Mouse (Mus musculus): ENCODE measurements around the gene Slc12a4. TPM values are rescaled to one million over a fixed set of nuclear protein-coding genes. Genes with fewer than 3 reads are reported as not detected.
A peak's percentile ranks its signal among the peaks of the same experiment; 100 is the strongest.

Gene Slc12a4
- polyA plus RNA-seq, 1 experiment, result 5.8 TPM

- Histone ChIP-seq H3K4me3 (ENCODE audit: insufficient read depth, low read depth, low read length) (no peak overlapping the region), H3K4me1 (ENCODE audit: control insufficient read depth, insufficient read depth, insufficient read length, low read length) (peaks cover 13% of the 10 kb centered on the region; the same call in 1 of the 2 replicates), H3K27ac (replicated peaks; ENCODE audit: low read depth, low read length) (no peak overlapping the region)
Observed at GRCm38 (mm10) chr8:105957813-105958212, 8.1 kb downstream of the Slc12a4 start.

DNA sequence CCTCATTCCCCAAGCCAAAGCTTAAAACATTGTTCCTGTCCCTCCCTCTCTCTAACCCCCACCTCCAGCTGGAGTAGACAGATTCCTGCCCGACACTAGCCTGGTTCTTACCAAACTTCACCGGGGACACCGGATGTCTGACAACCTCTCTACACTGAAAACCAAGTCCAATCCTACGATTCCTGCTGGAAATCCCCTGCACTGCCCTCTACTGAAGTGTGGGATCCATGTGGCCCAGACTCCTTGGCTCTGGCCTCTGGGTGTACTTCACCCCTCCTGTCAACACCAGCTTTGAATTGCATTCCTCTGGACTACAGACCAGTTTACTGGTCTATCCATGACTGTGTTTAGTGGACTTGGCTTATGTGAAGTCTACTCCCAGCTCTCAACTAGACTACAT is 9.3 kb downstream of the Slc12a4 start:
- Histone ChIP-seq H3K4me1 (ENCODE audit: control insufficient read depth, insufficient read depth, insufficient read length, low read length) (peaks cover 13% of the 10 kb centered on the region; the same call in 1 of the 2 replicates), H3K4me3 (ENCODE audit: insufficient read depth, low read depth, low read length) (no peak overlapping the region), H3K27ac (replicated peaks; ENCODE audit: low read depth, low read length) (no peak overlapping the region)

GRCm38 (mm10) chr8:105951057-105951659 is 14.7 kb downstream of the Slc12a4 start:
- no peaks in the 10 kb centered on the region for H3K4me1 ChIP-seq (ENCODE audit: control insufficient read depth, insufficient read depth, insufficient read length, low read length)
- no peak overlapping the region for H3K4me3 ChIP-seq (ENCODE audit: insufficient read depth, low read depth, low read length)
- H3K27ac ChIP-seq (replicated peaks; ENCODE audit: low read depth, low read length), result no peak overlapping the region

- Histone ChIP-seq H3K4me1 (ENCODE audit: control insufficient read depth, insufficient read depth, insufficient read length, low read length) (no peaks in the 10 kb centered on the region), H3K4me3 (ENCODE audit: insufficient read depth, low read depth, low read length) (no peak overlapping the region), H3K27ac (replicated peaks; ENCODE audit: low read depth, low read length) (no peak overlapping the region)
Observed at GRCm38 (mm10) chr8:105949350-105949749, 16.5 kb downstream of the Slc12a4 start.

GRCm38 (mm10) chr8:105943321-105943739 is 22.6 kb downstream of the Slc12a4 start, which contains the start of gene Lcat:
TSS of gene Lcat (minus strand) at chr8:105943382.
- Histone ChIP-seq H3K27ac (replicated peaks; ENCODE audit: low read depth, low read length) (no peak within 1 kb of the TSS), H3K4me1 (ENCODE audit: control insufficient read depth, insufficient read depth, insufficient read length, low read length) (no peaks in the 10 kb centered on the region), H3K4me3 (ENCODE audit: insufficient read depth, low read depth, low read length) (no peak within 1 kb of the TSS)

DNA sequence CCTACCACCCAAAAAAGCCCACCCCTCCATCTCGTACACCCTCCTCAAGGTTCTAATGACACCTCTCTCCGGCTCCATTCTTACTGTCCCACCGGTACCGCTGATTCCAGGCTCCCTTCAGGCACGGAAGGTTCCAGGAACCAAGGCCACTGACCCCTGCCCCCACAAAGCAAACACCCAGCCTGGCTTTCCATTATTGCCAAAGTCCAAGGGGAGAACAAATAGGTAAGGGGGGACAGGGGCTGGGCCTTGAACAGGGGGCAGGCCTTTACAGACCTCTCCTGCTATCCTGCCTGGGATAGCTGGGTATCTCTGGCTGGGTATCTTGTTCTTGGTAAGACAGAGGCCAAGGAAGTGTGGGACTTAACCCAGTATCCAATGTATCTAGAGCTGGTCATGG is 23.4 kb downstream of the Slc12a4 start:
- Histone ChIP-seq H3K4me3 (ENCODE audit: insufficient read depth, low read depth, low read length) (no peak overlapping the region), H3K4me1 (ENCODE audit: control insufficient read depth, insufficient read depth, insufficient read length, low read length) (no peaks in the 10 kb centered on the region), H3K27ac (replicated peaks; ENCODE audit: low read depth, low read length) (no peak overlapping the region)

DNA sequence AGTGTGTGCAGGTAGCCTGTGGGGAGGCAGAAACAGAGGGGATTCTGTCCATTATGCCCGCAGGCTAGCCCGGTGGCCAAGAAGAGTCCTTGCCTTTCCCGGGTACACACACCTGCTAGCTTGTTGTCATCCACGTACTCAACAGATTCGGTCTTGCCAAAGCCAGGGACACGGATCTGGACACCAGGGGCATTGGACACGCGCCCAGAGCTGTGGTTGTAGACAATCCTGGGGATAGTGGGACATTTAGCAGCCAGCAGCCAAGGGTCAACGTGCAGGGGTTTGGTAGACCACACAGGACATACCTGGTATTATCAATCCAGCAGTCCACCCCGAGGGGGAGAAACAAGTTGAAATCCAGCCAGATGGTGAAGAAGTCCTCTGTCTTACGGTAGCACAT is 23.9 kb downstream of the Slc12a4 start:
- Histone ChIP-seq H3K27ac (replicated peaks; ENCODE audit: low read depth, low read length) (no peak overlapping the region), H3K4me3 (ENCODE audit: insufficient read depth, low read depth, low read length) (no peak overlapping the region), H3K4me1 (ENCODE audit: control insufficient read depth, insufficient read depth, insufficient read length, low read length) (no peaks in the 10 kb centered on the region)

GRCm38 (mm10) chr8:105938306-105938669 is 27.6 kb downstream of the Slc12a4 start, which contains the start of gene Psmb10:
TSS of gene Psmb10 (minus strand) at chr8:105938444.
- Histone ChIP-seq H3K27ac (replicated peaks; ENCODE audit: low read depth, low read length) (peak within 1 kb of the TSS; percentile 87), H3K4me3 (ENCODE audit: insufficient read depth, low read depth, low read length) (peak within 1 kb of the TSS; percentile 80), H3K4me1 (ENCODE audit: control insufficient read depth, insufficient read depth, insufficient read length, low read length) (no peaks in the 10 kb centered on the region; the same call in 1 of the 2 replicates)

- Histone ChIP-seq H3K4me3 (ENCODE audit: insufficient read depth, low read depth, low read length) (peak overlapping the region; percentile 80), H3K27ac (replicated peaks; ENCODE audit: low read depth, low read length) (peak overlapping the region; percentile 87), H3K4me1 (ENCODE audit: control insufficient read depth, insufficient read depth, insufficient read length, low read length) (no peaks in the 10 kb centered on the region; the same call in 1 of the 2 replicates)
Observed at GRCm38 (mm10) chr8:105937496-105938305, 28.2 kb downstream of the Slc12a4 start.

DNA sequence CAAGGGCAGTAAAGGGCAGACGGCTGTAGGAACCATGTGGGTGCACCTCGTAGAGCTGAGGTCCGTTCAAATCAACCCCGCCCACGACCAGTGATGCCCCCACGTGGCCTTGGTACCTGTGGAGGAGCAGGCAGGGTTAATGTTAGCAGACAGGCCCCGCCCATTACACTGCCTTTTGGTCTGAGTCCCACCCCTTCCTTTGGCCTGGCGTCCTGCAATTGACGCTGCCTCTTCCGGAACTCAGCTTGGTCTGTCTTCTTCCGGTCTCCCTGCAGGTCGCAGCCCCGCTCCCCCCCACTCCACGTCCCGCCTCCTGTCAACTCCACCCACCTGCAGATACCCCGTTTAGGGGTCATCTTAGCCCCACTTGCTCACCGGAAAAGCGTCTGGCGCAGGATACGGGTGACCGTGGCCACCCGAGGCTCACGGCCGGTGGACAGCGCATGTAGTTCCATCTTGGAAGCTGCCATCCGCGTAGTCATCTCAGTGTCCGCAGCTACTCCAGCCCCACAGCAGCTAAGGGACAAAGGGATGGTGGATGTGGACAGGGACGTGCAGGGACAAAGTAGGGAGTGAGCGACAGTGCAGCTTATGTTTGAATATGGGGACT is 28.9 kb downstream of the Slc12a4 start:
- H3K4me1 ChIP-seq (ENCODE audit: control insufficient read depth, insufficient read depth, insufficient read length, low read length), result no peaks in the 10 kb centered on the region; the same call in 1 of the 2 replicates
- H3K4me3 ChIP-seq (ENCODE audit: insufficient read depth, low read depth, low read length), result peak overlapping the region; percentile 80
- H3K27ac ChIP-seq (replicated peaks; ENCODE audit: low read depth, low read length), result peak overlapping the region; percentile 87

GRCm38 (mm10) chr8:105935863-105936603 is 29.9 kb downstream of the Slc12a4 start:
- Histone ChIP-seq H3K4me3 (ENCODE audit: insufficient read depth, low read depth, low read length) (peak overlapping the region; percentile 48; the same call in 1 of the 2 replicates), H3K4me1 (ENCODE audit: control insufficient read depth, insufficient read depth, insufficient read length, low read length) (no peaks in the 10 kb centered on the region; the same call in 1 of the 2 replicates), H3K27ac (replicated peaks; ENCODE audit: low read depth, low read length) (peak overlapping the region; percentile 20; the same call in 1 of the 2 replicates)

DNA sequence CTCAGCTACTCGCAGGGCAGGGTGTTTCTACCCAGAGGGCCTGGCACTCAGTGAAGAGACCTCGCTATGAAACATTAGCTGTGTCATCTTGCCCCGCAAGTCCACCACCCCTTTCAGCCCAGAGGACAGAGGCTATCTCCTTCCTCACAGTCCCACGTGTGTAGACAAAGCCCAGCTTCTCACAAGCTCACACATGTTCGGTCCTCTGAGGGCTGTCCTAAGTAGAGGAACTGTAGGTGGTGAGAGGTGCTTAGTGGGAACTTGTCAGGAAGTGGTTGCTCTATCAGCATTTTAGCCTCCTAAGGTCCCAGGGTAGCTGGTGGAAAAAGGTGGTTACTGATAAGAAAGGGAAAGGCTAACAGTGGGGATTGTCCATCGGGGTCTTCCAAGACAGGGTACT is 30.8 kb downstream of the Slc12a4 start:
- no peaks in the 10 kb centered on the region; the same call in 1 of the 2 replicates for H3K4me1 ChIP-seq (ENCODE audit: control insufficient read depth, insufficient read depth, insufficient read length, low read length)
- no peak overlapping the region for H3K27ac ChIP-seq (replicated peaks; ENCODE audit: low read depth, low read length)
- no peak overlapping the region for H3K4me3 ChIP-seq (ENCODE audit: insufficient read depth, low read depth, low read length)

- no peak within 1 kb of the TSS for H3K27ac ChIP-seq (replicated peaks; ENCODE audit: low read depth, low read length)
- H3K4me1 ChIP-seq (ENCODE audit: control insufficient read depth, insufficient read depth, insufficient read length, low read length), result no peaks in the 10 kb centered on the region; the same call in 1 of the 2 replicates
Observed at GRCm38 (mm10) chr8:105933762-105934161, 32.1 kb downstream of the Slc12a4 start, which contains the start of gene Ctrl. TSS of gene Ctrl (minus strand) at chr8:105933862.

GRCm38 (mm10) chr8:105932525-105932924 is 33.4 kb downstream of the Slc12a4 start:
- Histone ChIP-seq H3K27ac (replicated peaks; ENCODE audit: low read depth, low read length) (no peak overlapping the region), H3K4me1 (ENCODE audit: control insufficient read depth, insufficient read depth, insufficient read length, low read length) (no peaks in the 10 kb centered on the region; the same call in 1 of the 2 replicates), H3K4me3 (ENCODE audit: insufficient read depth, low read depth, low read length) (no peak overlapping the region)

More at GRCm38 (mm10) chr8:105933762-105934161, 32.1 kb downstream of the Slc12a4 start, which contains the start of gene Ctrl:
- no peak within 1 kb of the TSS for H3K4me3 ChIP-seq (ENCODE audit: insufficient read depth, low read depth, low read length)

Data from brown adipose tissue, adult 24 weeks (tissue).